Mouse (Mus musculus) bone marrow, adult 2 months (tissue): ENCODE measurements around the gene Uba2.

ENCODE experiments used
- CTCF ChIP-seq: fragments of 200-500 bp; IDR thresholded peaks from 2 replicates; pipeline ENCODE4 v1.5.1; 2011; ENCODE audit warnings: low read length, control low read depth; ENCODE audit not compliant: control insufficient read depth, insufficient read depth
- POLR2A ChIP-seq: fragments of 200-500 bp; IDR thresholded peaks from 2 replicates; pipeline ENCODE4 v1.6.1; 2011; ENCODE audit warnings: low read depth, mild to moderate bottlenecking, control low read depth, low read length, borderline replicate concordance; ENCODE audit not compliant: control insufficient read depth

DNA sequence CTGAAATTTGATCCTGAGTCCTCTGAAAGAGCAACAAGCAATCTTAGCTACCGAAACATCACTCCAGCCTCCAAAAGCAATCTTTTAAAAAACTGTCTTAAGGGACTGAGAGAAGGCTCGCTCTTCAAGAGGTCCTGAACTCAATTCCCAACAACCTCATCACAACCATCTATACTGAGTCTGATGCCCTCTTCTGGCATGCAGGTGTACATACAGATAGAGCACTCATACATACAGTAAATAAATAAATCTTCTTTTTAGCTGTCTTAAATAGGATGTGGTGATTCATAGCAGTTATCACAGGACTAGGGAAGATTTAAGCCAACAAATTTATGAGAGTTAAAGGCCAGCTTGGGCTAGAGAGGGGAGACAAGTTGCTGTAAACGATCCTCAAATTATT is 26.2 kb upstream of the Uba2 start:
- no peak for TF ChIP-seq POLR2A
- TF ChIP-seq CTCF = no peak
